Mouse (Mus musculus): Measurements from ENCODE around the gene A930004D18Rik.

Gene A930004D18Rik

GRCm38 (mm10) chr2:18047646-18048452 is 10.3 kb upstream of the A930004D18Rik start:
- peak; percentile 50 for DNase-seq (ENCODE audit: low read depth, low spot score)
- no peaks in the 10 kb centered on the region for H3K36me3 ChIP-seq (ENCODE audit: control insufficient read depth, insufficient read depth, low read length, poor library complexity, severe bottlenecking)
- H3K27me3 ChIP-seq (ENCODE audit: control insufficient read depth, insufficient read depth, low read length, poor library complexity, severe bottlenecking) = peaks cover 2% of the 10 kb centered on the region; the same call in 1 of the 2 replicates

- no peaks in the 10 kb centered on the region for H3K36me3 ChIP-seq (ENCODE audit: control insufficient read depth, insufficient read depth, low read length, poor library complexity, severe bottlenecking)
- peaks cover 2% of the 10 kb centered on the region; the same call in 1 of the 2 replicates for H3K27me3 ChIP-seq (ENCODE audit: control insufficient read depth, insufficient read depth, low read length, poor library complexity, severe bottlenecking)
- DNase-seq (ENCODE audit: low read depth, low spot score) = peak; percentile 58
These were observed 9.5 kb upstream of the A930004D18Rik start for GRCm38 (mm10) chr2:18046758-18047645.

- no peak for DNase-seq (ENCODE audit: low read depth, low spot score)
- peaks cover 2% of the 10 kb centered on the region; the same call in 1 of the 2 replicates for H3K27me3 ChIP-seq (ENCODE audit: control insufficient read depth, insufficient read depth, low read length, poor library complexity, severe bottlenecking)
These were observed 8.6 kb upstream of the A930004D18Rik start for GRCm38 (mm10) chr2:18046186-18046585.

GRCm38 (mm10) chr2:18045781-18046181 is 8.2 kb upstream of the A930004D18Rik start:
- DNase-seq (ENCODE audit: low read depth, low spot score) = no peak
- Histone ChIP-seq H3K36me3 (ENCODE audit: control insufficient read depth, insufficient read depth, low read length, poor library complexity, severe bottlenecking) (no peaks in the 10 kb centered on the region), H3K27me3 (ENCODE audit: control insufficient read depth, insufficient read depth, low read length, poor library complexity, severe bottlenecking) (peaks cover 2% of the 10 kb centered on the region; the same call in 1 of the 2 replicates)

More at GRCm38 (mm10) chr2:18046186-18046585, 8.6 kb upstream of the A930004D18Rik start:
- no peaks in the 10 kb centered on the region for H3K36me3 ChIP-seq (ENCODE audit: control insufficient read depth, insufficient read depth, low read length, poor library complexity, severe bottlenecking)

- Histone ChIP-seq H3K27me3 (ENCODE audit: control insufficient read depth, insufficient read depth, low read length, poor library complexity, severe bottlenecking) (peaks cover 2% of the 10 kb centered on the region; the same call in 1 of the 2 replicates), H3K36me3 (ENCODE audit: control insufficient read depth, insufficient read depth, low read length, poor library complexity, severe bottlenecking) (no peaks in the 10 kb centered on the region)
- no peak for DNase-seq (ENCODE audit: low read depth, low spot score)
These were observed 7.7 kb upstream of the A930004D18Rik start for GRCm38 (mm10) chr2:18045143-18045780.

- DNase-seq (ENCODE audit: low read depth, low spot score) = no peak
- no peaks in the 10 kb centered on the region for H3K36me3 ChIP-seq (ENCODE audit: control insufficient read depth, insufficient read depth, low read length, poor library complexity, severe bottlenecking)
- H3K27me3 ChIP-seq (ENCODE audit: control insufficient read depth, insufficient read depth, low read length, poor library complexity, severe bottlenecking) = no peaks in the 10 kb centered on the region
These were observed 3.8 kb upstream of the A930004D18Rik start for GRCm38 (mm10) chr2:18041199-18041885.

GRCm38 (mm10) chr2:18040347-18041160 is 3.0 kb upstream of the A930004D18Rik start:
- H3K36me3 ChIP-seq (ENCODE audit: control insufficient read depth, insufficient read depth, low read length, poor library complexity, severe bottlenecking) = no peaks in the 10 kb centered on the region
- DNase-seq (ENCODE audit: low read depth, low spot score) = no peak
- no peaks in the 10 kb centered on the region for H3K27me3 ChIP-seq (ENCODE audit: control insufficient read depth, insufficient read depth, low read length, poor library complexity, severe bottlenecking)

GRCm38 (mm10) chr2:18039566-18040290 is 2.2 kb upstream of the A930004D18Rik start:
- no peak for DNase-seq (ENCODE audit: low read depth, low spot score)

GRCm38 (mm10) chr2:18038895-18039371 is 1.4 kb upstream of the A930004D18Rik start:
- H3K27me3 ChIP-seq (ENCODE audit: control insufficient read depth, insufficient read depth, low read length, poor library complexity, severe bottlenecking) = no peaks in the 10 kb centered on the region; the same call in 1 of the 2 replicates
- H3K36me3 ChIP-seq (ENCODE audit: control insufficient read depth, insufficient read depth, low read length, poor library complexity, severe bottlenecking) = no peaks in the 10 kb centered on the region
- no peak for DNase-seq (ENCODE audit: low read depth, low spot score)

More at GRCm38 (mm10) chr2:18039566-18040290, 2.2 kb upstream of the A930004D18Rik start:
- Histone ChIP-seq H3K36me3 (ENCODE audit: control insufficient read depth, insufficient read depth, low read length, poor library complexity, severe bottlenecking) (no peaks in the 10 kb centered on the region), H3K27me3 (ENCODE audit: control insufficient read depth, insufficient read depth, low read length, poor library complexity, severe bottlenecking) (no peaks in the 10 kb centered on the region)

GRCm38 (mm10) chr2:18038141-18038752 is 710 bp upstream of the A930004D18Rik start:
- DNase-seq (ENCODE audit: low read depth, low spot score) = no peak
- H3K36me3 ChIP-seq (ENCODE audit: control insufficient read depth, insufficient read depth, low read length, poor library complexity, severe bottlenecking) = no peaks in the 10 kb centered on the region
- H3K27me3 ChIP-seq (ENCODE audit: control insufficient read depth, insufficient read depth, low read length, poor library complexity, severe bottlenecking) = no peaks in the 10 kb centered on the region; the same call in 1 of the 2 replicates

GRCm38 (mm10) chr2:18034371-18035250 is 2.9 kb downstream of the A930004D18Rik start:
- DNase-seq (ENCODE audit: low read depth, low spot score) = no peak
- Histone ChIP-seq H3K36me3 (ENCODE audit: control insufficient read depth, insufficient read depth, low read length, poor library complexity, severe bottlenecking) (no peaks in the 10 kb centered on the region), H3K27me3 (ENCODE audit: control insufficient read depth, insufficient read depth, low read length, poor library complexity, severe bottlenecking) (no peaks in the 10 kb centered on the region; the same call in 1 of the 2 replicates)

Measured in splenic B cell, adult 2 months (primary cell).